Mouse (Mus musculus) urinary bladder, postnatal 14 days (tissue): ENCODE results near the gene Nupr1.

Experiments
- DNase-seq: peaks from one replicate; pipeline ENCODE4 v3.0.0; 2021; ENCODE audit warnings: low spot score

Gene Nupr1

GRCm38 (mm10) chr7:126630824-126631518 lies at the start of gene Nupr1:
Nupr1 (minus strand) TSS chr7:126630861.
- DNase-seq: no peak

- no peak for DNase-seq
Observed at GRCm38 (mm10) chr7:126679683-126680082, 49.0 kb upstream of the Nupr1 start.

- no peak for DNase-seq
Observed at GRCm38 (mm10) chr7:126678545-126679341, 48.1 kb upstream of the Nupr1 start.

GRCm38 (mm10) chr7:126676631-126677220 lies 46.1 kb upstream of the Nupr1 start:
- no peak for DNase-seq

GRCm38 (mm10) chr7:126676207-126676606 lies 45.5 kb upstream of the Nupr1 start, which contains the start of gene Sult1a1:
Sult1a1 (minus strand) TSS chr7:126676432.
- peak; percentile 57 for DNase-seq

GRCm38 (mm10) chr7:126675104-126675503 lies 44.4 kb upstream of the Nupr1 start:
- no peak for DNase-seq

- no peak for DNase-seq
Observed at GRCm38 (mm10) chr7:126672111-126672510, 41.5 kb upstream of the Nupr1 start.

GRCm38 (mm10) chr7:126670152-126670551 lies 39.5 kb upstream of the Nupr1 start:
- no peak for DNase-seq

- DNase-seq: no peak
Observed at GRCm38 (mm10) chr7:126668452-126668851, 37.8 kb upstream of the Nupr1 start.

- no peak for DNase-seq
Observed at GRCm38 (mm10) chr7:126667495-126668090, 36.9 kb upstream of the Nupr1 start.

- peak; percentile 24 for DNase-seq
Observed at GRCm38 (mm10) chr7:126665269-126665668, 34.6 kb upstream of the Nupr1 start.

- DNase-seq: no peak
Observed at GRCm38 (mm10) chr7:126663646-126664045, 33.0 kb upstream of the Nupr1 start.

GRCm38 (mm10) chr7:126659771-126660170 lies 29.1 kb upstream of the Nupr1 start:
- DNase-seq: no peak

GRCm38 (mm10) chr7:126657522-126657921 lies 26.9 kb upstream of the Nupr1 start:
- no peak for DNase-seq

- DNase-seq: no peak
Observed at GRCm38 (mm10) chr7:126655695-126656094, 25.0 kb upstream of the Nupr1 start.

- DNase-seq: no peak
Observed at GRCm38 (mm10) chr7:126653991-126654390, 23.3 kb upstream of the Nupr1 start.

- no peak for DNase-seq
Observed at GRCm38 (mm10) chr7:126650852-126651251, 20.2 kb upstream of the Nupr1 start.

- DNase-seq: peak; percentile 94
Observed at GRCm38 (mm10) chr7:126649231-126650051, 18.8 kb upstream of the Nupr1 start, which contains the start of gene Sgf29. Sgf29 (plus strand) TSS chr7:126649309.

GRCm38 (mm10) chr7:126648486-126648885 lies 17.8 kb upstream of the Nupr1 start:
- no peak for DNase-seq

GRCm38 (mm10) chr7:126645708-126646107 lies 15.0 kb upstream of the Nupr1 start:
- DNase-seq: no peak

- no peak for DNase-seq
Observed at GRCm38 (mm10) chr7:126644914-126645313, 14.3 kb upstream of the Nupr1 start.
